Mouse (Mus musculus) telencephalon, adult 2 months (tissue): ENCODE data around the gene Abca7.
"Not testable (repeated sequence)": the region's sequence is repeated elsewhere in the genome, so short reads cannot be mapped to it uniquely, and the experiment has no call there.

Experiments used
- DNase-seq: peaks from one replicate; pipeline ENCODE4 v3.0.0-alpha.2; 2011; ENCODE audit warnings: low read depth, low spot score

The Abca7 gene

DNA sequence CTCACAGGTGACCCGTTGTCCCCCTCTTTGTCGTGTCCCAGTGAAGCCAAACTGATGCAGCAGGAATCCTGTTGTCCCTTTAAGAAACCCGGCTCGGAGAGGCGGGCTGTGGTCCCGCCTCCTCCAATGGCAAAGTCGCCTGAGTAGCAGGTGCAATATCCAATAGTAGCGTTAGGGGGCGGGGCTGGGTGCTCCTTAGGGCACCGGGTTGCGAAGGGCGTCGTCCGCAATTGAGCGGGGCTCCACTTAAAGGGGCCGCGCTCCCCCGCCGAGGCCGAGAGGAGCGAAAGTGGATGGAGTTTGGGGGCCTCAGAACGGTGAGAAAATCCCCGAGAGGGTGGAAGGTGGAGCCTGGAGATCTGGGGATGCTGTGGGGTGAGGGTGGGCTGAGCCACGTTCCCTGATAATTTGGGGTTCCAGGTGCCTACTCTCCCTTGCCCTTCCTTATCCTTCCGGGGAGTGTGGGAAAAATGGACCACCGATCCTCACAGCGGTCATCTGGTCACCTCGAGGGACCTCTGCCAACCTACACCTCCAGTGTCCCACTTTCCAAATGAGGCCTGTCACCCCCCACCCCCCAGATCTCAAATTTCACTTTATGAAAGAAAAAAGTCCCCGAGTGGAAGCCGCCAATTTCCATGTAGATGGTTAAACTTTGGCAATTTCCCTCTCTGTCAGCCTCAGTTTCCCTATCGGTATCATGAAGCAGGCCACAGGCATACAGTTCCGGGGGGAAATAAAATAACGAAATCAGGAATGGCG lies at the start of gene Abca7:
Abca7 (plus strand) TSS at position 223 of the 762 bp plus-strand sequence.
- DNase-seq, result peak; percentile 87

DNA sequence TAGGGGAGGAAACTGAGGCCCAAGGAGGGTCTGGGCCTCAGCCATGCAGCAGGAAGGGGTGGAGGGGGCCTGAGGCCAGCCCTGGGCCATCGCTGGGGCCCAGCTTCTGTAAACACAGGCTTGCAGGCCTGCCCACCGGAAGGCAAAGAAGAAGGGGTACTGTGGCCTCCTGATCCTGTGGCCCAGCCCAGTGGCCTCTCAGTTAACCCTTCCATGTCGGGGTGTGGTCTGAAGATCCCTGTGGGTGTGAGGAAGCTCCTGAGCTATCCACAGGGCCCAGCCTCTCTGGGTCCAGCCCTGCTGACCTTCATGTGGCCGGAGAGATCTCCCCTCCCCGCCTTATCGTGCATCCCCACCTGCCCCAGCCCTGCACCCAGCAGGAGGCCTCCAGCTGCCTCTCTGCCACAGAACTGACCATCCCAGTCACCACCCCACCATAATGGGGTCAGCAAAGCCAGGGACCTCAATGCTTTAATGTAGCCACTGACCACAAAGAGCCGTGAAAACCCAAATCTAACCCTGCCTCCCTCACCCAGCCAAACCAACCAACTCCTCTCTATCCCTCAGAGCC lies 49.5 kb upstream of the Abca7 start:
- no peak for DNase-seq

DNA sequence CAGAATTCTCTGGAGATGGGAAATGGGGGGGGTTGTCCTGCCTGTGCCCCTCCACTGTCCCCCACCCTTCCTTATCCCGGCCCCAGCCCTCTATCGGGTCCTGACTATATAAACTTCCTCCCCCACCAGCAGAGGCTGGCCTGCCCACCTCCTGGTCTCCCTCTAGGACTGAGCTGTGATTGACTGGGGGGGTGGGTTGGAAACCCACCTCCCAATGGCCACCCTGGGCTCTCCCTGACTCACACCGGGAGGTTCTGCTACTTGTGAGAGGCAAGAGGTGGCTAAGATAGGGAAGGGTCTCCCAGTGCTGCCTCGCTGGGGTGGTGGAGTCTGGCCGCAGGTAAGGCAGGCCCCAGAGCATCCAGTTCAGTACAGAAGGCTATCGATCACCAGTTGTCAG lies 48.8 kb upstream of the Abca7 start:
- DNase-seq, result no peak

GRCm38 (mm10) chr10:79949873-79950272 lies 46.4 kb upstream of the Abca7 start:
- DNase-seq, result no peak

DNA sequence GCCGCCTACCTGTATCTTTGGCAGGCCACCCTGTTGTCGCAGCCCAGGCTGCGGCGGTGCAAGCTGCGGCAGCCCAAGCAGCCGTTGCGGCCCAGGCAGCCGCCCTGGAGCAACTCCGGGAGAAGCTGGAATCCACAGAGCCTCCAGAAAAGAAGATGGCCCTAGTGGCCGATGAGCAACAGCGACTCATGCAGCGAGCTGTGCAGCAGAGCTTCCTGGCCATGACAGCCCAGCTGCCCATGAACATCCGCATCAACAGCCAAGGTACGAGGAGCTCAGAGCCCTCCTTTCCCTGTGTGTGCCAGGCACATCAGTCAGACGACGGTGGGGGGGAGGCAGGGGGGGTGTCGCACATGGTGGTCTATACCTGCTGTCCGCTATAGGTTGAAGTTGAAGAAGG lies 45.6 kb upstream of the Abca7 start:
- DNase-seq, result no peak

- DNase-seq, result no peak
Measured at GRCm38 (mm10) chr10:79953946-79954345, 42.3 kb upstream of the Abca7 start.

- DNase-seq, result no peak
Measured at GRCm38 (mm10) chr10:79955691-79956090, 40.6 kb upstream of the Abca7 start.

DNA sequence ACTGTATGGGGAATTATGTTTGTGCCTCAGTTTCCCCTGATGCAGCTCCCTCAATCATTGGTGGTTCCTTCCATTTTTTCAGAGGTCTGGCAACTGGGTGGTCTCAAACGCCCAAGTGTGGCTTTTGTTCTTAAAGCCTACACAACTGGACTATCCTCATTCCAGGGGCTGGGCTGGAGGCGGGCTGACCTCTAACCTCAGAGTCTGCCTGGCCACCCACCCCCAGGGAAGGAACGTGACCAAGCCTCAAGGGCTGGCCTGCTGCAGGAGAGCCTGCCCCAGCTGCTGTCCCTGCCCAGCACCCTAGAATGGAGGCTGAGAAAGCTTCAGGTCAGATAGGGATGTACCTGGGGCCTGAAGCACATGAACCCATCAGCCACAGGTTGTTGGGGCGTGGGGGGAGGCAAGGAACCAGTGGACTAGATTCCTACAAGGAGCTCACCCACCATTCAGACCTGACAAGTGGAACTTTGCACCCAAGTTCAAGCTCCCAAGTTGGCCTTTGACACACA lies 39.6 kb upstream of the Abca7 start:
- no peak for DNase-seq

DNA sequence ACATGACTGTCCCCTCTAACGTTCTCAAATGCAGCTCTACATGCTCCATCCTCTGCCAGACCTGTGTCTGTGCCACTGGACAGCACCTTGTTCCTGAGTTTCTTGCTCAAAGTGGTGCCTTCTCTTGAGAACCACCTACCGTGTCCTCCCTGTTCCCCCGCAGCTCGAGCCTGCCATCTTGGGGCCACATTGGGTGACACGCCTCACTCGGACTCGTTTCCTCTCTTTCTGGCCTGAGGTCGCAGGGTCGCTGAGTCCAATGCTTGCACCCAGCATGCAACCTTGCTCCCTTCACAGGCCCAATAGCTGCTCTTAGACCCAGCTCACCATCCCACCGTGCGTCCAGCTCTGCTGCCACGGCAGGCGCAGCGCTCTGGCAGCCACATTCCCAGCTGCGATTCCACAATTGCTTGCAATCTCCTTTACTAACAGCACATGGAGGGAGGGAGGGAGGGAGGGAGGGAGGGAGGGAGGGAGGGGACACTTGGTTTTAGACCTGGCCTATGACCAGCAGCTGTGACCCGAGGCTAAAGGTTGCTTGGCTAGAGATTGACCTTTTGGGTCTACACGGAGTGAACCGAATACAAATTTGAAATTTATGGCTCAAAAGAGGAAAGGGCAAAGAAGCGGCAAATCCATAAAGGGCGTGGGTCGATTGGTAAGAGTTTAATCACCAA lies 38.0 kb upstream of the Abca7 start:
- no peak for DNase-seq

DNA sequence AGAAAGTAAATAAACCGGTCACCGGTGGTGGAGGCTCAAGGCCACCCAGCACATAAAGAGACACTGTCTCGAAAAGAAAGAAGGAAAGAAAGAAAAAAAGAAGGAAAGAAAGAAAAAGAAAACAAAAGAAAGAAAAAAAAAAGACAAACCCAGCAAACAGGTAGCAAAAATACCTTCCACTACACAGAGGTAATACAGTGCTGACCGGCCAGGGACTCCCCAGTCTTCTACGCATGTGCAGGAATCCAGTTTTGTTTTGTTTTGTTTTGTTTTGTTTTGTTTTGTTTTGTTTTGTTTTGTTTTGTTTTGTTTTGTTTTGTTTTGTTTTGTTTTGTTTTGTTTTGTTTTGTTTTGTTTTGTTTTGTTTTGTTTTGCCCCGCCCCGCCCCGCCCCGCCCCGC lies 36.9 kb upstream of the Abca7 start:
- DNase-seq, result not testable (repeated sequence)

DNA sequence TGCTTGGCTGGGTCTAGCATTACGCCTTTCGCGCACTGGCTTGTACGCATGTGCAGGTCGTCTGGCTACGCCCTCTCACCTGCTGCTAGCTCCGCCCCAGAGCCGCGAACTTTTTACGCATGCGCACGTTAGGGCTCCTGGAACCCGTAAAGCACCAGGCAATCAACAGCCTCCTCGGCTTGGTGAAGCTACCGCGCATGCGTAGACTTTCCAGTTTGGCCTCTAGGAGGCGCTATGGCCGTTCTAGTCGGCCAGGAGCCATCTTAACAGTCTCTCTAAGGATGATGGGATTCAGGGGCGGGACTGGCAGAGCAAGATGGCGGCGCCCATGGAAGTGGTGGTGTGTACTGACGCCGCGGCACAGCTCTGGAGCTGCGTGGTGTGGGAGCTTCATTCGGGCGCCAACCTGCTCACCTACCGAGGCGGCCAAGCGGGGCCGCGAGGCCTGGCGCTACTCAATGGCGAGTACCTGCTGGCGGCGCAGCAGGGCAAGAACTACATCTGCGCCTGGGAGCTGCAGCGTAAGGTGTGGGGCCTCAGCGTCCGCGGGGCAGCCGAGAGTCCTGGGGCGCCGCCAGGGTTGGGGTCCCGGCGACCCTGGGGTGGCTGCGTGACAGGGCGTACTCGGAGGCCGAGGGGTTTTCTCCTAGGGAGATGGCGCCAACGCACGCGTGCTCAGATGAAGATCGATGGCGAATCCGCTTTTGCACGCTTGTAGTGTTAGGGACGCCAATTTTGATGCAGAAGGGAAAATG lies 36.3 kb upstream of the Abca7 start, which contains the start of gene Wdr18:
Wdr18 (plus strand) TSS at position 306 of the 755 bp plus-strand sequence.
- DNase-seq, result peak; percentile 99

- DNase-seq, result no peak
Measured at GRCm38 (mm10) chr10:79960671-79961294, 35.5 kb upstream of the Abca7 start.

- DNase-seq, result no peak
Measured at GRCm38 (mm10) chr10:79964727-79965126, 31.6 kb upstream of the Abca7 start.

GRCm38 (mm10) chr10:79965325-79965724 lies 31.0 kb upstream of the Abca7 start:
- no peak for DNase-seq

DNA sequence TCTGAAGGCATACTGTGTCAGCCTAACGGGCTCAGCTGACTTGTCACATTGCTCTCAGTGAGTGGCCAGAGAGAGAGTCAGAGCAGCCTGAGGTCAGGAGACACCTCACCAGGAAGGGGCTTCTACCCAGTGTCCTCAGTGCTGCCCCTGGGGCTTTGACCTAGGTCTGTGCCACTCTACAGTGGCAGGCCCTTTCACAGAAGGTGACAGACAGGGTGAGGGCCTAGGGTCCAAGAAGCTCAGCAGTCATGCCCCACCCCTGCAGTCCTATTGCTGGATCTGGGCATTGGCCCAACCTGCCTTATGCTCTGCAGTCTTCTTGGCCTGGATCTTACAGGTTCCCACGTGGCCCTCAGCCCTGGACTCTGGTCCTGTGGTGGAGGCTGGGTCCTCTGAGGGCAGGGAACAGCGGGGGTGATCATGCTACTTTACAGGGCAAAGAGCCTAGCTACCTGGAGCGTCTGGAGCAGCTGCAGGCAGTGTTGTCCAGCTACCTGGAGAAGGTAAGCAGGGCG lies 29.4 kb upstream of the Abca7 start:
- no peak for DNase-seq

DNA sequence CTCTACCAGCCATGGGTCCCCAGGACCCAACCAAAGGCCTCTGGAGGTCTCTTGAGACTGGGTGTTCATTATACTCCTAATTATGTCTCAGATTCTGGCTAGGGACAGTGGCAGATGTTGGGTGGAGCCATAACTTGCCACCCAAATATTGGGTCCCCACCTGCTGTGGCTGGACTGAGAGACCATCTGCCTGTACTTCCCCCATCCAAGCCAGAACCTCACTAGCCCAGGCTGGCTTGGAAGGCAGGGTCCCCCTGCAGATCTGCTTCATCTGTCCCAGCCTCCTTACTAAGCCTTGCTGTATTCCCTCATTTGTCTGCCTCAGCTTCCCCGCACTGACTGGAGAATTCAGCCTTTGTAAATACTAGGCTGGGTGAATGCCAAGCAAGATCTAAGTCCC lies 28.1 kb upstream of the Abca7 start:
- no peak for DNase-seq

GRCm38 (mm10) chr10:79969124-79969568 lies 27.1 kb upstream of the Abca7 start:
- DNase-seq, result no peak

GRCm38 (mm10) chr10:79970415-79971182 lies 25.7 kb upstream of the Abca7 start, which contains the start of gene Grin3b:
Gene Grin3b (plus strand): TSS chr10:79970715.
- DNase-seq, result no peak

DNA sequence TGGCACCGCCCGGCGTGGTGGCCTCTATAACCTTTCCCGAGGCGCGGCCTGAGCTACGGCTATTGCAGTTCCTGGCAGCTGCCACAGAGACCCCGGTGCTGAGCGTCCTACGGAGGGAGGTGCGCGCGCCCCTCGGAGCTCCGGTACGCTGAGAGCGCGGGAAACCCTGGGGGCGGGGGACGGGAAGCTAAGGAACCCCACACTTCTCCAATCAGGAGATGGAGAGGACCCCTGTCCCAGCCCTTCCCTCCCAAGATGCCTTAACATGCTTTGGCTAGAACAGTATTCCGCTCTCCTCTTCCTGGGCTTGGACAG lies 25.2 kb upstream of the Abca7 start:
- no peak for DNase-seq

- DNase-seq, result no peak
Measured at GRCm38 (mm10) chr10:79972831-79973230, 23.5 kb upstream of the Abca7 start.
